ENCODE assay signal across 14 mouse cellular contexts in the genomic region with DNA sequence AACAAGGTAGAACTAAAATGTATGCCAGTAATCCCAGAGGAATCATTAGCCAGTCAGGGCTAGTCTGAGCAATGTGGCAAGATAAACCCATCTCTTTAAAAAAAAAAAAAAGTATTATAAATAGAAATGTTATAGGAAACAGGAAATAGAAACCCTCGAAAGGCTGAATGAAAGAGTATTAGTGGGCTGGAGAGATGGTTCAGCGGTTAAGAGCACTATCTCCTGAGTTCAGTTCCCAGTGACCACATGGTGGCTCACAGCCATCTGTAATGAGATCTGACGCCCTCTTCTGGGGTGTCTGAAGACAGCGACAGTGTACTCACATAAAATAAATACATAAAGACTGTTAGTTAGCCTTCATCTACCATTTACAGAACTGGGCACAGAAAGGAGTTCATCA. TPM values are rescaled to one million over a fixed set of nuclear protein-coding genes. Genes with fewer than 3 reads are reported as not detected.
DNase-seq lines count a peak whose midpoint lies in the region; ATAC-seq and TF ChIP-seq lines count a peak whose summit lies in the region.
"Had no signal": no experiment of that assay in that cellular context is flagged by ENCODE, and none has a peak within 500 bp of the region (broad histone marks: within the 10 kb centered on the region; RNA-seq: fewer than 3 reads in every experiment).

No protein-coding gene starts in this region.

- no peaks in the 10 kb centered on the region for H3K27me3 ChIP-seq in liver, embryonic 16.5 days (ENCODE audit: control insufficient read depth, insufficient read depth, low read depth, low read length)
- H3K27me3 ChIP-seq in neural tube, embryonic 15.5 days (replicated peaks): no peaks in the 10 kb centered on the region
- H3K27me3 ChIP-seq in midbrain, embryonic 15.5 days (replicated peaks): no peaks in the 10 kb centered on the region
- H3K27me3 ChIP-seq: neural tube, embryonic 12.5 days had no signal

- WGBS in liver, embryonic 16.5 days (ENCODE audit: insufficient replicate concordance): 20% methylated on average over 4 of the region's 4 CpGs
- WGBS in neural tube, embryonic 15.5 days: 77% methylated on average over 4 of the region's 4 CpGs
- WGBS in midbrain, embryonic 15.5 days: 63% methylated on average over 4 of the region's 4 CpGs

- no peak overlapping the region for H3K9ac ChIP-seq in liver, embryonic 16.5 days (ENCODE audit: low read depth, low read length)
- H3K9ac ChIP-seq in neural tube, embryonic 15.5 days (replicated peaks): no peak overlapping the region
- no peak overlapping the region for H3K9ac ChIP-seq in midbrain, embryonic 15.5 days
- H3K9ac ChIP-seq: neural tube, embryonic 12.5 days had no signal

- H3K4me3 ChIP-seq in left cerebral cortex, adult 2 months: no peak overlapping the region
- H3K4me3 ChIP-seq in liver, embryonic 16.5 days (ENCODE audit: low read depth, low read length): peak overlapping the region; percentile 14
- H3K4me3 ChIP-seq in neural tube, embryonic 15.5 days (replicated peaks): no peak overlapping the region
- no peak overlapping the region for H3K4me3 ChIP-seq in midbrain, embryonic 15.5 days
- H3K4me3 ChIP-seq: embryonic facial prominence, embryonic 10.5 days; neural tube, embryonic 12.5 days had no signal

- intact Hi-C loops in left cerebral cortex, adult 2 months (cut with DNase I): loop anchor here (5.0 kb wide), 1 partner anchor 107 kb away; no protein-coding TSS in a partner anchor
- intact Hi-C loops in left cerebral cortex, postnatal 14 days (cut with DNase I): no loop called here

- H3K9me3 ChIP-seq in liver, embryonic 16.5 days (replicated peaks; ENCODE audit: control insufficient read depth, low read length): no peaks in the 10 kb centered on the region
- no peaks in the 10 kb centered on the region for H3K9me3 ChIP-seq in neural tube, embryonic 15.5 days (replicated peaks)
- H3K9me3 ChIP-seq in midbrain, embryonic 15.5 days: no peaks in the 10 kb centered on the region
- H3K9me3 ChIP-seq: embryonic facial prominence, embryonic 10.5 days; neural tube, embryonic 12.5 days had no signal

- H3K4me1 ChIP-seq in liver, embryonic 16.5 days (ENCODE audit: control insufficient read depth, low read depth, low read length): peaks cover 16% of the 10 kb centered on the region
- peaks cover 12% of the 10 kb centered on the region for H3K4me1 ChIP-seq in neural tube, embryonic 15.5 days
- H3K4me1 ChIP-seq in midbrain, embryonic 15.5 days: peaks cover 14% of the 10 kb centered on the region

- no peak for DNase-seq in left cerebral cortex, adult 2 months (ENCODE audit: extremely low spot score in 1 of 2, low spot score in 2 of 2)
- DNase-seq in left cerebral cortex, postnatal 14 days (ENCODE audit: low spot score in 2 of 2): no peak
- peak; percentile 48 for DNase-seq in CD4-positive, CD25-positive, alpha-beta regulatory T cell, adult 2 months (ENCODE audit: low read depth, low spot score)
- DNase-seq in R1 (ENCODE audit: low read depth, low spot score): peak; percentile 28
- no peak for DNase-seq in kidney, adult 18-20 months
- DNase-seq: cerebellum, adult 18-20 months; kidney, adult 9 months; right cerebral cortex, postnatal 4 days had no signal

- 0 out of 2 replicates have a peak overlapping the region, but pooled peaks have one; percentile 17 for H3K4me2 ChIP-seq in liver, embryonic 16.5 days (ENCODE audit: low read depth, low read length)
- no peak overlapping the region for H3K4me2 ChIP-seq in neural tube, embryonic 15.5 days
- H3K4me2 ChIP-seq in midbrain, embryonic 15.5 days: no peak overlapping the region
- H3K4me2 ChIP-seq: neural tube, embryonic 12.5 days had no signal

- peaks cover 65% of the 10 kb centered on the region for H3K36me3 ChIP-seq in liver, embryonic 16.5 days (ENCODE audit: control insufficient read depth, insufficient read depth)
- H3K36me3 ChIP-seq in neural tube, embryonic 15.5 days: peaks cover 34% of the 10 kb centered on the region
- peaks cover 17% of the 10 kb centered on the region for H3K36me3 ChIP-seq in midbrain, embryonic 15.5 days (replicated peaks)

- TF ChIP-seq CTCF in left cerebral cortex, adult 2 months (IDR thresholded peaks at IDR 0.05): peak; percentile 30

- no peak for ATAC-seq in liver, embryonic 16.5 days (ENCODE audit: low read depth)
- no peak for ATAC-seq in neural tube, embryonic 15.5 days (ENCODE audit: low FRiP score)
- no peak for ATAC-seq in midbrain, embryonic 15.5 days (replicated peaks)

- no peak overlapping the region for H3K27ac ChIP-seq in left cerebral cortex, adult 2 months
- H3K27ac ChIP-seq in liver, embryonic 16.5 days (ENCODE audit: low read length): peak overlapping the region; percentile 72
- no peak overlapping the region for H3K27ac ChIP-seq in neural tube, embryonic 15.5 days (replicated peaks)
- no peak overlapping the region for H3K27ac ChIP-seq in midbrain, embryonic 15.5 days
- H3K27ac ChIP-seq: embryonic facial prominence, embryonic 10.5 days; macrophage; neural tube, embryonic 12.5 days had no signal

RNA-seq across cellular contexts. Expression of a gene that starts 5.3 kb away (rescaled TPM):
- total RNA-seq in left cerebral cortex, adult 2 months (2021): 10 to 100 TPM; 68.3 to 85.0 TPM
- 10 to 100 TPM; 89.4 to 97.8 TPM for total RNA-seq in left cerebral cortex, postnatal 14 days (2021)
- polyA plus RNA-seq in liver, embryonic 16.5 days (2015; fragmentation: Nextera tagmentation; extraction: Ambion mirVana): 317 and 331 TPM in 2 replicates
- 32.7 and 33.1 TPM in 2 replicates for polyA plus RNA-seq in neural tube, embryonic 15.5 days (2015; fragmentation: Nextera tagmentation; extraction: Ambion mirVana)
- 33.0 and 35.6 TPM in 2 replicates for polyA plus RNA-seq in midbrain, embryonic 15.5 days (2015; fragmentation: Nextera tagmentation; extraction: Ambion mirVana)

RNA-seq across cellular contexts. Expression of a gene that starts 29.6 kb away (rescaled TPM):
- 100 to 1,000 TPM; 239 to 244 TPM for total RNA-seq in left cerebral cortex, adult 2 months (2021)
- total RNA-seq in left cerebral cortex, postnatal 14 days (2021): 100 to 1,000 TPM; 112 TPM
- polyA plus RNA-seq in liver, embryonic 16.5 days (2015; fragmentation: Nextera tagmentation; extraction: Ambion mirVana): 2.7 and 2.8 TPM in 2 replicates
- 20.0 and 23.2 TPM in 2 replicates for polyA plus RNA-seq in neural tube, embryonic 15.5 days (2015; fragmentation: Nextera tagmentation; extraction: Ambion mirVana)
- 22.0 and 24.2 TPM in 2 replicates for polyA plus RNA-seq in midbrain, embryonic 15.5 days (2015; fragmentation: Nextera tagmentation; extraction: Ambion mirVana)

Comparison
In these comparisons a context has a peak if more than half of its experiments do, and no peak if none do; other contexts are left out.
1. DNase-seq: peak in CD4-positive, CD25-positive, alpha-beta regulatory T cell, adult 2 months (single experiment) and R1 (single experiment); none in left cerebral cortex, adult 2 months (0 of 2), left cerebral cortex, postnatal 14 days (0 of 2) and kidney, adult 18-20 months (single experiment).